Mouse (Mus musculus): Measurements from ENCODE around the gene Pfdn6. TPM values are rescaled to one million over a fixed set of nuclear protein-coding genes. Genes with fewer than 3 reads are reported as not detected.
A peak's percentile ranks its signal among the peaks of the same experiment; 100 is the strongest.
"Not testable (repeated sequence)": the region's sequence is repeated elsewhere in the genome, so short reads cannot be mapped to it uniquely, and the experiment has no call there.

The Pfdn6 gene
- total RNA-seq, 2 experiments from 2014 or later, result 192 to 235 TPM

DNA sequence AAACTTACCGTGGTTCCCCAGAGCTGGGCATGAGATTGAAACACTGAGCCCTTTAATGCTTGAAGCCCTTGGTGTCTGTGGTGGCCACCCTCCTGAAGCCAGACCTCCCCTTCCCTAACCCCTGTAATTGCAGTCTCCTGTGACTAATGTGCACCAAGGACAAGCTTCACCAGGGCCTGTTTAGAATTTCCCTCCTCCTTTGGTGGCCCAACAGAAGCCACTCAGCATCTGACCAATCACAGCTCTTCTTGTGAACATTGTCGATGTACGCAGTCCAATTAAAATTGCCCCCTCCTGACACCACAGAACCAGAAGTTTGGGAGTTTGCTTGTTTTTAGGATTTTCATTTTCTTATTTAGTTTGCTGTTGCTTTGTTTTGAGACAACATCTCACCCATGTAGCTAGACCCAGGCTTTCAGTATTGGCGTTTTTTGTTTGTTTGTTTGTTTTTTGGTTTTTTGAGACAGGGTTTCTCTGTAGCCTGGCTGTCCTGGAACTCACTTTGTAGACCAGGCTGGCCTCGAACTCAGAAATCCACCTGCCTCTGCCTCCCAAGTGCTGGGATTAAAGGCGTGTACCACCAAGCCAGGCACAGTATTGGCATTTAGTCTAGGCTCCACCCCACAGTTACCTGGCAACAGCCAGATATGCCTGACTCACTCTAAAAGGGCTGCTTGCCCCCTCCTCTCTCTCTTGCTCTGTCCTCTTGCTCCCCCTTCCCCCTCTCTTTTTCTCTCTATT, 36.1 kb downstream of the Pfdn6 start:
- not testable (repeated sequence) for ATAC-seq (replicated peaks; ENCODE audit: low FRiP score, low TSS enrichment, poor library complexity, severe bottlenecking)

DNA sequence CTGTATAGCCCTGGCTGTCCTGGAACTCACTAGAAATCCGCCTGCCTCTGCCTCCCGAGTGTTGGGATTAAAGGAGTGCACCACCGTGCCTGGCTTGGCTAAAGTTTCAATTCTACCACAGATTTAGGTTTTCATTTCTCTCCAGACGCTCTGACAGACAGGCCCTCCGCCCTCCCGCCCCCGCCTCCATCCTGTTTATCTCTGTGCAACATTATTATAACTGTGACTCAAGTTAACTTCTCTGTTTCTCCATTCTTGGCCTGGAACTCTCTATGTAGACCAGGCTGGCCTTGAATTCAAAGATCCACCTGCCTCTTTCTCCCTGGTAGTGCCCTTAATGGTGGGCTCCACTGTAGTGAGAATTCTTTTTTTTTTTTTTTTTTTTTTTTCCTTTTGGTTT, 37.7 kb downstream of the Pfdn6 start:
- ATAC-seq (replicated peaks; ENCODE audit: low FRiP score, low TSS enrichment, poor library complexity, severe bottlenecking), result no peak

DNA sequence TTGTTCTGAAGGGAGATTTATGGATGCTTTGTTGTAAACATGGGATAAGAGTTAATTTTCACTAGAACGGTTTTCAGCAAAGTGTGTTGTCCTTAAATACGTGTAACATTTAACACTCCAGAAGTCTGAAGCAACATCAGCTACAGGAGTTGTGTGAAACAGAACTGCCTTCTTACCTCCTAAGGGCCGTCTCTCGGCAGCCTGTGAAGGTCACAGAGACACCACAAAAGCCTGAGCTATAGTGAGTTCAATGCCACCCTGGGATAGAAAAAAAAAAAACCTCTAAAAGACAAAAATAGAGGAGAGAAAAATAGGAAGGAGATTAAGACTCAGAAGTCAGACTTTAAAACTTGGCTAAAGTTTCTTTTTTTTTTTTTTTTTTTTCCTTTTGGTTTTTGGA, 38.1 kb downstream of the Pfdn6 start:
- ATAC-seq (replicated peaks; ENCODE audit: low FRiP score, low TSS enrichment, poor library complexity, severe bottlenecking), result no peak

DNA sequence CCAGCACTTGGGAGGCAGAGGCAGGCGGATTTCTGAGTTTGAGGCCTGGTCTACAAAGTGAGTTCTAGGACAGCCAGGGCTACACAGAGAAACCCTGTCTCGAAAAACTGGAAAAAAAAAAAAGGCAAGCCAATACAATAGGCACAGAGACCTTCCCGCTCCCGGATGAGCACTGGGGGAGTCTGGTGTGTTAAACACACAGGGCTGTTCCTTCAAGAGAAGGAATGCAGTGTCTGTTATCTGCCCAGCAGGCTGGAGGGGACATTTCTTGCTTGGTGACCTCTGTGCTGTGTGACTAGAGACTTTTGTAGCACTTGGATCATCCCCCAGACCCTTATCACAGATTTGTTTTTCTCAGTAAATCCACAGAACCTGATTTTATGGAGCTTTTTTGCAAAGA, 38.5 kb downstream of the Pfdn6 start:
- no peak for ATAC-seq (replicated peaks; ENCODE audit: low FRiP score, low TSS enrichment, poor library complexity, severe bottlenecking)

DNA sequence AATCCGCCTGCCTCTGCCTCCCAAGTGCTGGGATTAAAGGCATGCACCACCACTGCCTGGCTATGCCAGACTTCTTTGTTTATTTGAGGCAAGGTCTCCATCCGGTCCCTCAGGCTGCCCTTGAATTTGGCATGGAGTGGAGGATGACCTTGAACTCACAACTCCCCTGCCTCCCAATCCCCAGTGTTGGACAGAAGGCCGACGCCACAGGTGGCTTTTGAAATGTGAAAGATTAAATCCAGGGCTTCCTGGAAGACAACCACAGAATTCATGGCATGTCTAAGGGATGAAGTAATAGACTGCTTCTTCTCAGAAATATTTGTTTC, 39.2 kb downstream of the Pfdn6 start:
- no peak for ATAC-seq (replicated peaks; ENCODE audit: low FRiP score, low TSS enrichment, poor library complexity, severe bottlenecking)

DNA sequence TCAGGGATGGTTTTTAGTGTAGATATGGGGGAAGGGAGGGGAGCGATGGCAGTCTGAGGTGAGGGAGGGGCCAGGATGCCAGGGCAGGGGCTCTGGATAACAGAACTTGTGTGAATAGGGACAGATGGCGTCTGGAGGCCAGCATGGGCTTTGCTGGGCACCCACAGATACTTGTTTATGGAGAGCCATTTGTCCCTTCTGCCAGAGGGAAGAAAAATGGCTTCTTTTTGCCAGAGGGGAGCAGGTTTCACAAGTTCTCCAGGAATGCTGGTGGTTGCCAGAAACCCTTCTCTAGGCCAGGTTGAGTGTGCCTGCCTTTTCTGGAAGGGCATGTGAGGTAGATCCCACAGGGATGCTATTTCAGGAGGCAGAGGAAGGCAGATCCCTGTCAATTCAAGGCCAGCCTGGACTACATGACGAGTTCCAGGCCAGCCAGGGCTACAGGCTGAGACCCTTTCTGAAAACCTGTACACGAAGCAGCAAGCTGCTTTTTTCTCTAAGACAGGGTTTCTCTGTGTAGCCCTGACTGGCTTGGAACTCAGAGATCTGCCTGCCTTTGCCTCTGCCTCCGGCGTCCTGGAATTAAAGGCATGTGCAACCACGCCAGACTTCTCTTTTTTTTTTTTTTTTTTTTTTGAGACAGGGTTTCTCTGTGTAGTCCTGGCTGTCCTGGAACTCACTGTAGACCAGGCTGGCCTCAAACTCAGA, 39.7 kb downstream of the Pfdn6 start:
- ATAC-seq (replicated peaks; ENCODE audit: low FRiP score, low TSS enrichment, poor library complexity, severe bottlenecking), result no peak

DNA sequence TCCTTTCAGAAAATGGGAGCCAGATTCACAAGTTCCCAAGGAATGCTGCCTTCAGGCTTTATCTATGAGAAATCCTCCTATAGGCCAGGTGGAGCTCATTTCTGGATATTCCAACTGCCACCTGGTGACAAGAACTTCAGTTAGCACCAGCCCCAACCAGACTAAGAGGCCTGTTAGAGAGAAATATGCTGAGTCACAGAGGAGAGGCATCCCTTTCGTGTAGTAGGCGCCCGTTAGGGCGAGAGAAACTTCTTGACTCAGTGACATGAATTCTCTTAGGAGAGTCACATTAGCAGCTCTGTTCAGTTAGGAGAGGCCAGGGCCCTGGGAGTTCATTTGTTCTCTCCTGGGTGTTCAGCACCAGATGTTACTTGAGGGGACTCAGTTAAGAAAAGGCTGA, 40.5 kb downstream of the Pfdn6 start:
- ATAC-seq (replicated peaks; ENCODE audit: low FRiP score, low TSS enrichment, poor library complexity, severe bottlenecking), result peak; percentile 68

DNA sequence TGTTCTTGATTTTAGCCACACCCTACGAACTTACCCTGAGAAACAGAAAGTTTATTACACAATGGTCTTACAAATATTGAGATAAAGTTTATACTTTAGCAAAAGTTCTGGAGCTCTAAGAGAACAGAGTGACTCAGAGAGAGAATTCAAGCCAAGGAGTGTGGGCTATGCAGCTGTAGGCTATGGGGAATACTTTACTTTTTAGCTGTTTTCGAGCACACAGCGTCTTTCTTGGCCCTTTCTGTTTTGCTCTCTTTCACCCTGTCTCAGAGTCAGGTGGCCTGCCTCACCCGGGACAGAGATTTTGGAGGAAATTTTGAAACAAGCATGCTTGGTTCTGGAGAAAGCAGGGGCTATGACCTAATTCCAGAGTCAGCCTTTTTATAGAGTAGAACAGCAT, 42.0 kb downstream of the Pfdn6 start:
- ATAC-seq (replicated peaks; ENCODE audit: low FRiP score, low TSS enrichment, poor library complexity, severe bottlenecking), result not testable (repeated sequence)

DNA sequence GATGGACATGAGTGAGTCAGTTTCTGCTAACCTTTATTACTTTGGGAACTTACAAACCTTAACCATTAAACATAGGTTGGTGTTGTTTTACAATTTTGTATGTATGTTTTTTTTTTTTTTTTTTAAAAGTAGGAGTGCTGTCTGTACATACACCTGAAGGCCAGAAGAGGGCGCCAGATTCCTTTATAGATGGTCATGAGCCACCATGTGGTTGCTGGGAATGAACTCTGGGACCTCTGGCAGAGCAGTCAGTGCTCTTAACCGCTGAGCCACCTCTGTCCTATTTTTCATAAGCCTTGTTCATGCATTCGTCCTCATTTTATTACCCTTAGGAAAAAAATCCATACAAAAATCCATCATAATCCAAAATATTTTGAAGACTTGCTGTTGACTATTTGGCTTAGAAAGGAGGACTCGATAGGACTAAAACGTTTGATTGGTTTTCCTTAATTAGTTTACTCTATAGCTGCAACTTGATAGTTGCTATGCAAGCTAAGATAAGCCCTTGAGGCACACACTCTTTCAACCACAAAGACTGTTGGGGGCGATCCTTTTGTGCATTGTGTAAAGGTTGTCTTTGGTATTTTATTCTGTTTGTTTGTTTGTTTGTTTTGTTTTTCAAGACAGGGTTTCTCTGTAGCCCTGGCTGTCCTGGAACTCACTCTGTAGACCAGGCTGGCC, 42.9 kb downstream of the Pfdn6 start:
- ATAC-seq (replicated peaks; ENCODE audit: low FRiP score, low TSS enrichment, poor library complexity, severe bottlenecking), result peak; percentile 61

DNA sequence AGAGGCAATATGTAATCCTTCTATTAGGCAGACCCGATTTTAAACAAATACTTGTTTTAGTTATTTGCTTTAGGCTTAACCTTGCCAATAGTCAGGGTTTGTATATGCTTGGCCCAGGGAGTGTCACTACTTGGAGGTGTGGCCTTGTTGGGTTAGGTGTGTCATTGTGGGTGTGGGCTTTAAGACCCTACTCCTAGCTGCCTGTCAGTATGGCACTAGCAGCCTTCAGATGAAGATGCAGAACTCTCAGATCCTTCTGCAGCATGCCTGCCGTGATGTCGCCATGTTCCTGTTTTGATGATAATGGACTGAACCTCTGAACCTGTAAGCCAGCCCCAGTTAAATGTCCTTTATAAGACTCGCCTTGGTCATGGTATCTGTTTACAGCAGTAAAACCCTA, 47.1 kb downstream of the Pfdn6 start:
- ATAC-seq (replicated peaks; ENCODE audit: low FRiP score, low TSS enrichment, poor library complexity, severe bottlenecking), result not testable (repeated sequence)

DNA sequence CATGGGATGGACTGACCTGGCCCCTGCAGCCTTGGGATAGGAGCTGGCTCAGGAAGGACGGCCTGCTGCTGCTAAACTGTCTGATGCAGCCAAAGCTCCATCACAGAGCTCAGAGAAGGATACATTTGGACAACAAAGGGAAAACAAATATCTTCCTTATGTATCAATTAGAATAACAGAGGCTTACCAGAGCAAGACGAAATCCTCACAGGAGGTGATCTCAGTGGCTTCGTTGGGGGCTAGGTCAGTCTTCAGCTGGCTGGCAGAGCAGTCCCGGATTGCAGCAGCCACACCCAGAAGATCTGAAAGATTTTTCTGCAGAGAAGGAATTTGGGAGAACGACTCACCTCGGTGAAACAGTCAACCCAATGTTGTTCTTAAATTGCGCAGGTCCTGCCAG, 47.7 kb downstream of the Pfdn6 start:
- ATAC-seq (replicated peaks; ENCODE audit: low FRiP score, low TSS enrichment, poor library complexity, severe bottlenecking), result no peak

DNA sequence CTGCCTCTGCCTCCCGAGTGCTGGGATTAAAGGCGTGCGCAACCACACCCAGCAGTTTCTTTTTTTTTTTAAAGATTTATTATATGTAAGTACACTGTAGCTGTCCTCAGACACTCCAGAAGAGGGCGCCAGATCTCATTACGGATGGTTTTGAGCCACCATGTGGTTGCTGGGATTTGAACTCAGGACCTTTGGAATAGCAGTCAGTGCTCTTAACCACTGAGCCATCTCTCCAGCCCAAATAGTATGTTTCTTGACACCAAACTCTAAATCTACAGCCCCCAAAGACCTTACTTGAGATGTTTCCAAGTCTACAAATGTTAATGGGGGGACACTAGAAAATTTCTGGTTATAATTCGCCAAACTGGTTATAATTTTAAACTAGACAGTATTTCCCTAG, 48.3 kb downstream of the Pfdn6 start:
- ATAC-seq (replicated peaks; ENCODE audit: low FRiP score, low TSS enrichment, poor library complexity, severe bottlenecking), result not testable (repeated sequence)

DNA sequence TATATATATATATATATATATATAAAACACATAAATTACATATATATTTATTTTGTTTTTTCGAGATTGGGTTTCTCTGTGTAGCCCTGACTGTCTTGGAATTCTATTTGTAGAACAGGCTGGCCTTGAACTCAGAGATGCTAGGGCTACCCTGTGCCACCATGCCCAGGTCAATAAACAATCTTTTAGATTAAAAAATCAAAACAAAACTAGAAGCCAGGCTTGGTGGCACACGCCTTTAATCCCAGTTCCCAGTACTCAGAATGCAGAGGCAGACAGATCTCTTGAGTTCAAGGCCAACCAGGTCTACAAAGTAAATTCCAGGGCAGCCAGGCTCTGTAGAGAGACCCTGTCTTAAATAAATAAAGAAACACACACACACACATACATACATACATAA, 48.8 kb downstream of the Pfdn6 start:
- ATAC-seq (replicated peaks; ENCODE audit: low FRiP score, low TSS enrichment, poor library complexity, severe bottlenecking), result no peak

DNA sequence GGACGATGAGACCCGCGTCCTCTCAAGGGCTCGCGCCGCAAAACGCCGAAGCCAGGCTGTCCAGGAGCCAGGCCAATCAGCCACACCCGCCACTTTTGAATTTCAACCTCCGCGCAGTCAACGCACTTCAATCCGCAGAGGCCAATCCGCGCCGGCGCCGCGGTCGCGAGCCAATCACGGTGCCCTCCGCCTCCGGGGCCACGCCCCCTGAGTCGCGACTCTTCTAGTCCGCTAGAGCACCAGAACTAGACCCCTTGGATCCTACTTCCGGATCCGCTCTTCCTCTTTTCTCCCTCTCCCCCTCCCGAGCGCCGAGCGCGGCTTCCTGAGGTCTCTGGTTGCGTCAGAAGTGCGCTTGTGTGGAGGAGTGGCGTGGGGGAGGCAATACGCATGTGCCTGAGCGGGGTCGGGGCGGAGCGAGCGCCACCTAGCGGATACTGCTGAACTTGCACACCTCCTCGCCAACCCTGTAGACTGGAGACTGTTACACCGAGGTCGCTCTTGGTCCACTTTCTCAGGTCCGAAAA, 49.5 kb downstream of the Pfdn6 start, which contains the start of gene Kifc1:
Gene Kifc1, minus strand, starts transcription at position 129 of the 527 bp plus-strand sequence.
- peak; percentile 98 for ATAC-seq (replicated peaks; ENCODE audit: low FRiP score, low TSS enrichment, poor library complexity, severe bottlenecking)

DNA sequence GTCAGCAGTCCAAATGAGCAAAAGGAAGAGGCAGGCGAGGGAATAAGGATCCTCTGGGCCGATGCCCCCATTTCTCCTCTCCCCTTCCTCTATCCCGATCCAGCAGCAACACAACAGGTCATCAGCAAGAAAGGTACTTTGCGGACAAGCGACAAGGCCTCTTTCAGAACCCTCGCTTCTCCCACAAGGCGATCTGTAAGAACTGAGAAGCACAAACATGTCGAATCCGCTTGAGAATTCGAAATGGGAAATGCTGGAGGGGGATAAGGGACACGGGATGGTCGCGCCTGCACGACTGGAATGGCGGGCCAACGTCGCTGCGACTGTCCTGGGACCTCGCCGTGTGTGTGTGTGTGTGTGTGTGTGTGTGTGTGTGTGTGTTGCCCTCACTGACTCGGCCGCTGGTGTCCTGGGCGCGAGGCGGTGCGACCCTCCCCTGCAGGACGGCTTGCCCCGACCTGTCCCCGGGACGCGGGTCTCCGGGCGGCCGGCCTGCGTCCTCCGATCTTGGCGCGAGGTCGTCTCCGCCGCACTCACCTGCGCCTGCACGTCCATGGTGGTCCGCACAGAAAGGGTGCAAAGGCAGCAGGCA, 50.1 kb downstream of the Pfdn6 start:
- ATAC-seq (replicated peaks; ENCODE audit: low FRiP score, low TSS enrichment, poor library complexity, severe bottlenecking), result not testable (repeated sequence)

Other genes starting within 250 kb of the Pfdn6 start
Only the 30 nearest of the 31 such genes appear.
- gene March2, start 221.7 kb downstream of the Pfdn6 start, total RNA-seq (2014; fragmentation: Nextera tagmentation), result 53.7 and 55.5 TPM in 2 replicates
- 33.4 and 48.1 TPM in 2 replicates for gene March2, start 221.7 kb downstream of the Pfdn6 start, total RNA-seq (2017)
- 98.0 and 144 TPM in 2 replicates for gene Rab11b, start 179.8 kb downstream of the Pfdn6 start, total RNA-seq (2014; fragmentation: Nextera tagmentation)
- gene Rab11b, start 179.8 kb downstream of the Pfdn6 start, total RNA-seq (2017), result 27.5 and 33.0 TPM in 2 replicates
- 14.9 and 18.2 TPM in 2 replicates for gene Angptl4, start 158.5 kb downstream of the Pfdn6 start, total RNA-seq (2014; fragmentation: Nextera tagmentation)
- 13.0 and 17.1 TPM in 2 replicates for gene Angptl4, start 158.5 kb downstream of the Pfdn6 start, total RNA-seq (2017)
- gene Kank3, start 129.8 kb downstream of the Pfdn6 start, total RNA-seq (2014; fragmentation: Nextera tagmentation), result 12.0 and 19.7 TPM in 2 replicates
- 1.6 and 2.4 TPM in 2 replicates for gene Kank3, start 129.8 kb downstream of the Pfdn6 start, total RNA-seq (2017)
- gene Rps28, start 115.8 kb downstream of the Pfdn6 start, total RNA-seq (2014; fragmentation: Nextera tagmentation), result 3,294 and 3,898 TPM in 2 replicates
- 3,120 and 3,626 TPM in 2 replicates for gene Rps28, start 115.8 kb downstream of the Pfdn6 start, total RNA-seq (2017)
- gene Ndufa7, start 115.8 kb downstream of the Pfdn6 start, total RNA-seq (2014; fragmentation: Nextera tagmentation), result 261 and 275 TPM in 2 replicates
- 85.6 and 250 TPM in 2 replicates for gene Ndufa7, start 115.8 kb downstream of the Pfdn6 start, total RNA-seq (2017)
- gene Cd320, start 97.3 kb downstream of the Pfdn6 start, total RNA-seq (2014; fragmentation: Nextera tagmentation), result 11.4 and 19.2 TPM in 2 replicates
- 14.1 and 19.6 TPM in 2 replicates for gene Cd320, start 97.3 kb downstream of the Pfdn6 start, total RNA-seq (2017)
- gene Gm7029, start 66.5 kb downstream of the Pfdn6 start, total RNA-seq (2014; fragmentation: Nextera tagmentation), result not detected in 2 replicates
- not detected in 2 replicates for gene Gm7029, start 66.5 kb downstream of the Pfdn6 start, total RNA-seq (2017)
- 14.7 and 31.9 TPM in 2 replicates for gene Kifc1, start 49.7 kb downstream of the Pfdn6 start, total RNA-seq (2014; fragmentation: Nextera tagmentation)
- gene Kifc1, start 49.7 kb downstream of the Pfdn6 start, total RNA-seq (2017), result 15.6 and 17.0 TPM in 2 replicates
- gene Platr17, start 35.2 kb downstream of the Pfdn6 start, total RNA-seq (2014; fragmentation: Nextera tagmentation), result not detected in 2 replicates
- gene Platr17, start 35.2 kb downstream of the Pfdn6 start, total RNA-seq (2017), result not detected in 2 replicates
- gene Daxx, start 30.9 kb downstream of the Pfdn6 start, total RNA-seq (2014; fragmentation: Nextera tagmentation), result 60.3 and 70.5 TPM in 2 replicates
- gene Daxx, start 30.9 kb downstream of the Pfdn6 start, total RNA-seq (2017), result 41.3 and 49.0 TPM in 2 replicates
- gene Tapbp, start 24.4 kb downstream of the Pfdn6 start, total RNA-seq (2014; fragmentation: Nextera tagmentation), result 47.9 and 65.3 TPM in 2 replicates
- 35.6 and 42.1 TPM in 2 replicates for gene Tapbp, start 24.4 kb downstream of the Pfdn6 start, total RNA-seq (2017)
- gene Zbtb22, start 24.4 kb downstream of the Pfdn6 start, total RNA-seq (2014; fragmentation: Nextera tagmentation), result 18.0 and 18.4 TPM in 2 replicates
- gene Zbtb22, start 24.4 kb downstream of the Pfdn6 start, total RNA-seq (2017), result 14.9 and 18.6 TPM in 2 replicates
- gene Rgl2, start 10.8 kb downstream of the Pfdn6 start, total RNA-seq (2014; fragmentation: Nextera tagmentation), result 42.6 and 49.0 TPM in 2 replicates
- 10.4 and 14.0 TPM in 2 replicates for gene Rgl2, start 10.8 kb downstream of the Pfdn6 start, total RNA-seq (2017)
- 75.2 and 76.4 TPM in 2 replicates for gene Wdr46, start 317 bp upstream of the Pfdn6 start, total RNA-seq (2014; fragmentation: Nextera tagmentation)
- 78.8 and 105 TPM in 2 replicates for gene Wdr46, start 317 bp upstream of the Pfdn6 start, total RNA-seq (2017)
- 0.90 and 1.8 TPM in 2 replicates for gene B3galt4, start 11.1 kb upstream of the Pfdn6 start, total RNA-seq (2014; fragmentation: Nextera tagmentation)
- 2.7 TPM in 1 of 2 replicates, not detected in the other for gene B3galt4, start 11.1 kb upstream of the Pfdn6 start, total RNA-seq (2017)
- 41.4 and 51.4 TPM in 2 replicates for gene Vps52, start 15.5 kb upstream of the Pfdn6 start, total RNA-seq (2014; fragmentation: Nextera tagmentation)
- 17.4 and 26.2 TPM in 2 replicates for gene Vps52, start 15.5 kb upstream of the Pfdn6 start, total RNA-seq (2017)
- 6,055 and 6,432 TPM in 2 replicates for gene Rps18, start 15.7 kb upstream of the Pfdn6 start, total RNA-seq (2014; fragmentation: Nextera tagmentation)
- gene Rps18, start 15.7 kb upstream of the Pfdn6 start, total RNA-seq (2017), result 1,728 and 1,730 TPM in 2 replicates
- 870 and 1,054 TPM in 2 replicates for gene H2-K1, start 60.0 kb upstream of the Pfdn6 start, total RNA-seq (2014; fragmentation: Nextera tagmentation)
- gene H2-K1, start 60.0 kb upstream of the Pfdn6 start, total RNA-seq (2017), result 664 and 816 TPM in 2 replicates
- 12.8 and 24.7 TPM in 2 replicates for gene Ring1, start 84.3 kb upstream of the Pfdn6 start, total RNA-seq (2014; fragmentation: Nextera tagmentation)
- 13.5 and 15.4 TPM in 2 replicates for gene Ring1, start 84.3 kb upstream of the Pfdn6 start, total RNA-seq (2017)
- 118 and 144 TPM in 2 replicates for gene H2-Ke6, start 87.7 kb upstream of the Pfdn6 start, total RNA-seq (2014; fragmentation: Nextera tagmentation)
- 41.6 and 46.8 TPM in 2 replicates for gene H2-Ke6, start 87.7 kb upstream of the Pfdn6 start, total RNA-seq (2017)
- 18.1 and 18.3 TPM in 2 replicates for gene Slc39a7, start 91.3 kb upstream of the Pfdn6 start, total RNA-seq (2014; fragmentation: Nextera tagmentation)
- 94.1 and 169 TPM in 2 replicates for gene Slc39a7, start 91.3 kb upstream of the Pfdn6 start, total RNA-seq (2017)
- 49.6 and 58.9 TPM in 2 replicates for gene Rxrb, start 91.5 kb upstream of the Pfdn6 start, total RNA-seq (2014; fragmentation: Nextera tagmentation)
- gene Rxrb, start 91.5 kb upstream of the Pfdn6 start, total RNA-seq (2017), result 31.4 and 33.3 TPM in 2 replicates
- gene Col11a2, start 99.1 kb upstream of the Pfdn6 start, total RNA-seq (2014; fragmentation: Nextera tagmentation), result 1.1 and 3.6 TPM in 2 replicates
- 0.05 and 0.46 TPM in 2 replicates for gene Col11a2, start 99.1 kb upstream of the Pfdn6 start, total RNA-seq (2017)
- 6.2 and 15.1 TPM in 2 replicates for gene H2-Oa, start 152.0 kb upstream of the Pfdn6 start, total RNA-seq (2014; fragmentation: Nextera tagmentation)
- gene H2-Oa, start 152.0 kb upstream of the Pfdn6 start, total RNA-seq (2017), result 0.75 and 5.8 TPM in 2 replicates
- gene H2-DMa, start 179.2 kb upstream of the Pfdn6 start, total RNA-seq (2014; fragmentation: Nextera tagmentation), result 26.4 and 41.6 TPM in 2 replicates
- 35.0 and 36.7 TPM in 2 replicates for gene H2-DMa, start 179.2 kb upstream of the Pfdn6 start, total RNA-seq (2017)
- gene Brd2, start 182.3 kb upstream of the Pfdn6 start, total RNA-seq (2014; fragmentation: Nextera tagmentation), result 173 and 198 TPM in 2 replicates
- 312 and 511 TPM in 2 replicates for gene Brd2, start 182.3 kb upstream of the Pfdn6 start, total RNA-seq (2017)
- gene H2-DMb2, start 203.0 kb upstream of the Pfdn6 start, total RNA-seq (2014; fragmentation: Nextera tagmentation), result 0.81 and 2.9 TPM in 2 replicates
- not detected in 2 replicates for gene H2-DMb2, start 203.0 kb upstream of the Pfdn6 start, total RNA-seq (2017)
- 3.8 and 9.1 TPM in 2 replicates for gene H2-DMb1, start 212.7 kb upstream of the Pfdn6 start, total RNA-seq (2014; fragmentation: Nextera tagmentation)
- 10.1 and 22.9 TPM in 2 replicates for gene H2-DMb1, start 212.7 kb upstream of the Pfdn6 start, total RNA-seq (2017)
- 43.7 and 55.5 TPM in 2 replicates for gene Tap1, start 247.2 kb upstream of the Pfdn6 start, total RNA-seq (2014; fragmentation: Nextera tagmentation)
- 58.0 and 76.1 TPM in 2 replicates for gene Tap1, start 247.2 kb upstream of the Pfdn6 start, total RNA-seq (2017)

Measured in megakaryocyte-erythroid progenitor cell, adult 5-6 weeks (primary cell).